ENCODE assay signal across 25 mouse cellular contexts in the genomic region with DNA sequence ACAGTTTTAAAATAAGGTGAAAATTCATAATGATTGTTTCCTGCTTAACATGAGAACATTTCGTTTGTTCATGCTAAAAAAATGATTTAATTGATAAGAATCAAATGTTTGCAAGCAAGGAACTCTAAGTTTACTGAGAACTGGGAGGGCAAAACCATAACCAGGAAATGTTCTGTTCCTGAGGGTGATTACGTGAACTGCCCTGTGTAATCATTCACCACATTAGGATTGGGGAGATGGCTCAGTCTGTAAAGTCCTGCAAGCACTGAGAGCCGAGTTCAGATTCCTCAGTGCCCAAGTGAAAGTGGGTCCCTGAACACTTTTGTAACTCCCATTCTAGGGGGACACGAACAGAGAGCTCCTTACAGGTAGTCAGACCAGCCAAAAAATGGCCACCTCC. TPM values are rescaled to one million over a fixed set of nuclear protein-coding genes. Genes with fewer than 3 reads are reported as not detected.
DNase-seq lines count a peak whose midpoint lies in the region; ATAC-seq and TF ChIP-seq lines count a peak whose summit lies in the region.
"Had no signal": no experiment of that assay in that cellular context is flagged by ENCODE, and none has a peak within 500 bp of the region (broad histone marks: within the 10 kb centered on the region; RNA-seq: fewer than 3 reads in every experiment).

No protein-coding gene starts in this region.

- no peaks in the 10 kb centered on the region for H3K4me1 ChIP-seq in kidney, embryonic 14.5 days (ENCODE audit: control insufficient read depth, insufficient read depth, low read length)
- H3K4me1 ChIP-seq in kidney, postnatal 0 days (replicated peaks; ENCODE audit: insufficient read depth, low read length) = no peaks in the 10 kb centered on the region
- H3K4me1 ChIP-seq: limb, embryonic 10.5 days; liver, embryonic 13.5 days; midbrain, embryonic 13.5 days; neural tube, embryonic 13.5 days had no signal

- 68% methylated on average over 4 of the region's 4 CpGs for WGBS in kidney, embryonic 14.5 days
- 58% methylated on average over 4 of the region's 4 CpGs for WGBS in kidney, postnatal 0 days

- no peak overlapping the region for H3K4me3 ChIP-seq in kidney, embryonic 14.5 days (ENCODE audit: low read length)
- no peak overlapping the region for H3K4me3 ChIP-seq in kidney, postnatal 0 days (replicated peaks; ENCODE audit: low read depth, low read length)
- H3K4me3 ChIP-seq: erythroblast, embryonic 14.5 days; limb, embryonic 10.5 days; limb, embryonic 15.5 days; liver, embryonic 13.5 days; midbrain, embryonic 13.5 days; neural tube, embryonic 13.5 days had no signal

- no peaks in the 10 kb centered on the region for H3K9me3 ChIP-seq in kidney, embryonic 14.5 days (ENCODE audit: control insufficient read depth, low read length)
- H3K9me3 ChIP-seq in kidney, postnatal 0 days (replicated peaks; ENCODE audit: low read length) = no peaks in the 10 kb centered on the region
- H3K9me3 ChIP-seq: limb, embryonic 10.5 days; limb, embryonic 15.5 days; liver, embryonic 13.5 days; midbrain, embryonic 13.5 days; neural tube, embryonic 13.5 days had no signal

- H3K36me3 ChIP-seq in kidney, embryonic 14.5 days (ENCODE audit: control insufficient read depth, insufficient read depth, low read length) = no peaks in the 10 kb centered on the region
- H3K36me3 ChIP-seq in kidney, postnatal 0 days (ENCODE audit: insufficient read depth, low read length) = no peaks in the 10 kb centered on the region
- H3K36me3 ChIP-seq: limb, embryonic 10.5 days; limb, embryonic 15.5 days; liver, embryonic 13.5 days; midbrain, embryonic 13.5 days; neural tube, embryonic 13.5 days had no signal

- no peak for TF ChIP-seq CTCF in kidney, postnatal 0 days (IDR thresholded peaks at IDR 0.05; ENCODE audit: low read depth)

- H3K9ac ChIP-seq in kidney, embryonic 14.5 days (ENCODE audit: low read depth, low read length) = no peak overlapping the region
- H3K9ac ChIP-seq in kidney, postnatal 0 days (ENCODE audit: low read depth, low read length) = no peak overlapping the region
- H3K9ac ChIP-seq: limb, embryonic 15.5 days; liver, embryonic 13.5 days; midbrain, embryonic 13.5 days; neural tube, embryonic 13.5 days had no signal

- no peaks in the 10 kb centered on the region for H3K27me3 ChIP-seq in kidney, embryonic 14.5 days (ENCODE audit: control insufficient read depth, insufficient read depth, low read length)
- H3K27me3 ChIP-seq in kidney, postnatal 0 days (ENCODE audit: insufficient read depth, low read length) = no peaks in the 10 kb centered on the region
- H3K27me3 ChIP-seq: limb, embryonic 15.5 days; liver, embryonic 13.5 days; midbrain, embryonic 13.5 days; neural tube, embryonic 13.5 days had no signal

- no peak overlapping the region for H3K27ac ChIP-seq in kidney, embryonic 14.5 days (ENCODE audit: low read depth, low read length)
- H3K27ac ChIP-seq in kidney, postnatal 0 days = no peak overlapping the region
- H3K27ac ChIP-seq: limb, embryonic 10.5 days; limb, embryonic 15.5 days; liver, embryonic 13.5 days; macrophage; midbrain, embryonic 13.5 days; neural tube, embryonic 13.5 days had no signal

- ATAC-seq in kidney, embryonic 14.5 days (ENCODE audit: low FRiP score, low TSS enrichment) = no peak
- no peak for ATAC-seq in kidney, postnatal 0 days (replicated peaks; ENCODE audit: low FRiP score, low read depth)
- ATAC-seq: CD4-positive, CD25-positive, alpha-beta regulatory T cell, adult 4 months; forebrain, embryonic 16.5 days; hindbrain, embryonic 16.5 days; midbrain, embryonic 13.5 days had no signal

- DNase-seq in kidney, adult 11 months = peak; percentile 6
- peak; percentile 24 for DNase-seq in kidney, postnatal 0 days (ENCODE audit: low spot score)
- no peak for DNase-seq in kidney, postnatal 10 days
- peak; percentile 6 for DNase-seq in urinary bladder, postnatal 14 days (ENCODE audit: low spot score)
- no peak for DNase-seq in urinary bladder, postnatal 25 days (ENCODE audit: low spot score)
- DNase-seq in spleen, adult 18-20 months = no peak
- no peak for DNase-seq in yolk sac, embryonic 10.5 days (ENCODE audit: low spot score)
- DNase-seq: adrenal gland, postnatal 25 days; cerebellum, adult 18-20 months; cerebellum, postnatal 10 days; heart, postnatal 14 days; layer of hippocampus, adult 9-11 months; liver, embryonic 13.5 days; thymus, adult 2 months; thymus, postnatal 4 days had no signal

- no peak overlapping the region for H3K4me2 ChIP-seq in kidney, embryonic 14.5 days (replicated peaks; ENCODE audit: low read depth, low read length)
- H3K4me2 ChIP-seq in kidney, postnatal 0 days (ENCODE audit: low read length) = no peak overlapping the region
- H3K4me2 ChIP-seq: limb, embryonic 15.5 days; liver, embryonic 13.5 days; midbrain, embryonic 13.5 days; neural tube, embryonic 13.5 days had no signal

RNA-seq across cellular contexts. Expression of a gene that starts 15.9 kb away (rescaled TPM):
- 18.7 and 19.8 TPM in 2 replicates for polyA plus RNA-seq in kidney, embryonic 14.5 days (2014; fragmentation: Nextera tagmentation; extraction: Ambion mirVana)
- polyA plus RNA-seq in kidney, postnatal 0 days (2015; fragmentation: Nextera tagmentation; extraction: Ambion mirVana) = 53.9 and 54.2 TPM in 2 replicates
- polyA plus RNA-seq: erythroblast, embryonic 14.5 days had no signal

RNA-seq across cellular contexts. Expression of a gene that starts 41.1 kb away (rescaled TPM):
- polyA plus RNA-seq in kidney, embryonic 14.5 days (2014; fragmentation: Nextera tagmentation; extraction: Ambion mirVana) = 49.2 and 52.9 TPM in 2 replicates
- 69.4 and 75.5 TPM in 2 replicates for polyA plus RNA-seq in kidney, postnatal 0 days (2015; fragmentation: Nextera tagmentation; extraction: Ambion mirVana)
- polyA plus RNA-seq: CD4-positive, CD25-positive, alpha-beta regulatory T cell, adult 4 months; erythroblast, embryonic 14.5 days had no signal

Comparison
In these comparisons a context has a peak if more than half of its experiments do, and no peak if none do; other contexts are left out.
1. DNase-seq: peak in kidney, adult 11 months (single experiment), kidney, postnatal 0 days (single experiment) and urinary bladder, postnatal 14 days (single experiment); none in kidney, postnatal 10 days (single experiment), urinary bladder, postnatal 25 days (single experiment), spleen, adult 18-20 months (0 of 2) and yolk sac, embryonic 10.5 days (single experiment).